Mouse (Mus musculus) heart, postnatal 14 days (tissue): ENCODE results near the gene Ncor2. TPM values are rescaled to one million over a fixed set of nuclear protein-coding genes. Genes with fewer than 3 reads are reported as not detected.

Source experiments
- DNase-seq, 2 experiments: peaks; one replicate each; pipeline ENCODE4 v3.0.0; 2021 to 2022
- intact Hi-C: fragments of 180-260 bp; cut with DNase I; formaldehyde crosslinking; loops from one replicate; pipeline ENCODE4 v1.15.1; 2025
- total RNA-seq, 2 experiments: library from RNA; stranded (reverse); gene quantifications; 2 replicates each; pipeline ENCODE4 v1.2.3; 2021

The Ncor2 gene
- total RNA-seq, 2 experiments from 2014 or later: 89.1 to 98.5 TPM

DNA sequence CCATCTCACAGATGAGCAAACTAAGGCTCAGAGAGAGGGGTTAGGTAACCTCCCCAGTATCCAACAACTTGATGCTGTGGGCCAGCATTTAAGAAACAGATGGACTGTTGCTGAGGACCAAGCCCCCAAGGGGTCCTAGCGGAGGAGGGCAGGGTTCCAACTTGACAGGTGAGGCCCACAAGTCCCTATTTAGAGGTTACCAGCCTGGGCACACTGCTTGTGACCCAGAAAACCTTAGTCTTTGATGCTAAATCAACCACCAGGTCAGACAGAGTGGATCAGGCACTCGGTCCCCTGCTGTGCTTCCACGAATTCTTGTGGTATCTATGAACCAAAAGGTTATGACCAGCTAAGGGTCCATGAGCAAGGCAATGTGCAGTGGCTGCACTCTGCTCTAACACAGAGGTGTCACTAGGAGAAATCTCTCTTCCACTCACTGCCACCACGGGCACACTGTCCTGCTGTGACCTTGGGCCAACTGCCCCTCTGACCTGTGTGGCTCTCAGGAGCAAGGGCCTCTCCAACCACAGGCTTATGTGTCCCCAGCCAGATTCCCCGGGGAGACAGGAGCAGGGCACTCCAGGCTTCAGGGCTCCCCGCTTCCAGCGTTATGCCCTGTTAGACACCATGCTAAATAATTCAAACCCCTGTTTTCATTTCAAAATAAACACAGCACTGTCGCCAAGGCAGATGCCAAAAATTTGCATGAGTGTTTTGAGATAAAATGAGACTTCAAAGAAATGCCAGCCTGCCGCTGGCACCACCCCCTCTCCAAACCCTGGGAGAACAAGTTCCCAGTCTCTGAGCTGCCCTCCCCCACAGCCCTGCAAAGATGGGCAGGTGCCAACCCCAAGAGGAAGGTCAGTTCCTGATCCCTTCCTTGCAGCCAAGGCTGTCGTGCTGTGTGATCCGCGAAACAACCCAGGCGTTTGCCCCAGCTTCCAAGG, 4.0 kb downstream of the Ncor2 start:
- peak; percentile 75 to 81 for DNase-seq
- intact Hi-C loops: loop anchor here (5.0 kb wide), 3 partner anchors 33 to 92 kb away; no protein-coding TSS in a partner anchor

DNA sequence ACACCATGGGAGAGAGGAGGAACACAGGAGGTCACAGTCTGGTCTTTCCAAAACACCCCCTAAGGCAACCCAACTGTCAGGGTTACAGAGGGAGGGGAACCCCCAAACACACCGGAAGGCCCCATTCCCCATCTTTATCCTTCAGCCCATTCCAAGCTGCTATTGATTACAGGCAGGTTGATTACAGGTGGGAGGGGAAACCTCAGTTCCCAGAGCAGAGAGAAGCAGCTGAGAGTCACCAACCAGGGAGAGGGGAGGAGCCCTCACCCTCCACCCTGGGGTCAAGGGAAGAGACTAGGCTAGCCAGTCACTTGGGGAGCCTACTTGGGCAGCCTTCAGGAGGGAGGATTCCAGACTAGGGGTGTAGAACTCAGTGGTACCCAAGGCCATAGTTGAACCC, 5.2 kb downstream of the Ncor2 start:
- intact Hi-C loops: no loop called here

DNA sequence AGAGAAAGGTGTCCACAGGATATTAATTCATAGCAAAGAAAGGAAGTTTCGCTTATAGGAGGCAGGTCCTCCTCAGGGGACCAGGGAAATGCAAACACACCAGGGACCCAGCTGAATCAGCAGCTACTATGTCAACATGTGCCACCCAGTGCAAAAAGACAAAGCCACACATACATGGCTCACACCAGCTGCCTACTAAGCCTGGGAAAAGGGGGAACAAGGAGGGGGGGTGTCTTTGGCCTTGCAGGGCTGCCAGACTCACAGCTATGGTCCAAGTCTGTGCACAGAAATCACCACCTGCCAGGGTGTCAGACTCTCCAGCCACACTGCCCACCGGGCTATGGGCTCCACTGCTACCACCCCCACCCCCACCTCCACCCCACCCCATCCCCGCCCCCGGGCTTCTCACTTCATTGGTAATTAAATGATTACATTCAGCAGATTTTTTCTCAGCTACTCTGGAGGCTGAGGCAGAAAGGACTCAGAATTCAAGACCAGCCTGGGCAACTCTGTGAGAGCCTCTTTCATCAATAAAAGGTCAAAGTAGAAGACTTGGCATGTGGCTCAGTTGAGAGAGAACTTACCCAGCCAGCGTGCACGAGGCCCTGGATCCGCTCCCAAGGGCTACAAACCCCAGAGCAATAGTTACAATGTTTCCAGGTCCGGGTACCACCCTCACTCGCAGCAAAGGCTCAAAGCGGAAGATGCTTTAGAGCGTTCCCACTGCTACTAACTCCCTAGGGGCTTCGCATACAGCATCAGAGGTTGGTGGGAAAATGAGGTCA, 6.0 kb downstream of the Ncor2 start:
- intact Hi-C loops: no loop called here
- no peak for DNase-seq

More for the DNA sequence above, 5.2 kb downstream of the Ncor2 start:
- no peak for DNase-seq

DNA sequence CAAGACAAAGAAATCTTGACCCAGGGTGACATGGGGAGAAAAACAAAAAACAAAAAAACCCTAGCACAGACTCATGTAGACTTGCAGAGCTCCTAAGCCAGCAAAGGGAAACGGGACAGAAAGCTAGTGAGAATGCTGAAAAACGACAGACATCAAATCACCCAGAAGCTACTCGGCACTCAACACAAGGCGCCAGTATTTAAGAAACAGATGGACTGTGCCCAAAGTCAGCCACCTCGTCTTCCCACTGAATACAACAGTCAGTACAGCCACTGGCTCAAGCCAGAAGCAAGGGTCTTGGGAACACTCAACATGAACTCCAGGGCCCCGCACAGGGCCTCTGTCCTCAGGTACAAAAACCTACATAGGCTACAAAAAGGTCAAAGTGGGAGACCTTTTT, 7.8 kb downstream of the Ncor2 start:
- intact Hi-C loops: no loop called here

DNA sequence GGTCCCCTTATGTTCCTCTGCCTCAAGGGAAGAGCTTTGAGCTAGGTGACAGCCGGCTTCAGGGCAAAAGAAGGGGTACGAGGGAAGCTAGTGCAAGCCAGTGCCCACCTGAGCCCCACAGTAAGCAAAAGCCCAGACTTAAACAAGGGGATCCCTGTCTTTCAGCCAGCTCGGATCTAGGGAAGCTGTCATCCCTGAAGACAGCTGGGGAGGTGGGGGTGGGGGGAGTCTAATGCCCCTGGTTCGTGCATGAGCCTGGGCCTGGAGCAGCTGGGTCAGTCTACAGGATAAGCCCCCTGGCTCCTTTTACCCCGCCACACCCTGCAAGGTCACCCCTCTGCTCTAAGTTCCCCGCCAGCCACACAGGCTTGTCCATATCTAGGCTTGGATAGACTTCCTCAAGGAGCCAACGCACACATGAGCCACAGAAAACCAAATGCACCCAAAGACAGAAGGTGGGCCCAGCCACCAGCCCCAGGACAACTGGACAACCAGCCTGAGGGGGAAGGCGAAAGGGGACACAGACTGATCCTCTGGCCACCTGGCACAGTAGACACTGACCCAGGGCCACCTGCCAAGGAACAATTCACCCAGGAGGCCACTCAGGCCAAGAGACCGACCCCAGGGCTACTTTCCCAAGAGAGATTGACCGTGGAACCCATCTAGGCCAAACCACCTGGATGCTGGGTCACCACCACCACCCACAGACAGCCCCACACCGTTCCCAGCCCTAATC, 8.7 kb downstream of the Ncor2 start:
- intact Hi-C loops: no loop called here
- DNase-seq: no peak

More for the DNA sequence above, 7.8 kb downstream of the Ncor2 start:
- no peak for DNase-seq

DNA sequence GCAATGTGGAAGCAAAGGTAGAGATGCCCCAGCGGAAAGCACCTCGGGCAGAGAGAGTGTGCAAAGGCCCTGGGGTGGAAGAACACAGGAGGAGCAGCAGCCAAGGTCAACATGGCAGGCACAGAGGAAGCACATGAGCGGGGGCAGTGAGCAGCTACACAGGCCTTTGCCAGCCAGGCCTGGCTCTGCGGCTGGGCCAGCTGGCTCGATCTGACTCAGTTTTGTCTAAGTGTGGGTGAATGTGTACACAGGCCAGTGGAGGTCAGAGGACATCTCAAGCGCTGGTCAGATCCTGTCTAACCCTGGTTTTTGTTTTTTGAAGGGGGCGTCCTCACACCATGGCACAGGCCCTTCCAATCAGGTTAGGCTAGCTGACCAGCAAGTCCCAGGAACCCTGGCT, 10.9 kb downstream of the Ncor2 start:
- DNase-seq: no peak
- intact Hi-C loops: no loop called here

DNA sequence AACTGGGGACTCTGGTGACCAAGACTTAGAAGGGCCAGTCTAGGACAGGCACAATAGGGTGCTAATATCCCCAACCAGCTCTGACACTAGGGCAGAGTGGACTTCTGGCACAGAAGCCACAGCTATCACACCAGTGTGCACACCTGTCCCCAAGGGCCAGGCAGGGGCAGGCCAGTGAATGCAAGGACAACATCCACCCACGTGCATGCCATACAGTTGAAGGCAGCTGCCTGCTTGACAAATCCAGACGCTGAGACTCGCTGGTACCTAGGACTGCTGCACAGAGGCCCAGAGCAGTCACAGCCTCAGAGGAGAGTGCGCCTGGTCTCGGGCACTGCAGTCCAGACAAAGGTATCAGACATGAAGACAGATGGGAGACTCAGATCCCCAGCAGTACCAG, 11.5 kb downstream of the Ncor2 start:
- no peak for DNase-seq
- intact Hi-C loops: no loop called here

DNA sequence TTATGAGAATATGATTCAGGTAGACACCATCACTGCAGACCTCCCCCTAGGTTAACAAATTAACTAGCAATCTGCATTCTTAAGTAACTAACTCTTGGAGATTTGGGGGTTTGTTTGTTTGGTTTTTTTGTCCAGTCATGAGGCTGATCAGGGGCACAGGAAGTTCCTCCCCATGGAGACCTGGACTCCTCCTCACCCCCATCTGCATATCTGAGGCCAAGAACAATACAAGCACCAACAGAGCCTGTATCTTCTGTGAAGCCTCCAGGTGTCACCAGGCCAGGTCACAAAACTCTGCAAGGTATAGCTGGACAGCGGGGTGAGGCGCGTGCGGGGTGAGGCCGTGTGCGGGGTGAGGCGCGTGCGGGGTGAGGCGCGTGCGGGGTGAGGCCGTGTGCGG, 13.0 kb downstream of the Ncor2 start:
- intact Hi-C loops: no loop called here
- no peak for DNase-seq

DNA sequence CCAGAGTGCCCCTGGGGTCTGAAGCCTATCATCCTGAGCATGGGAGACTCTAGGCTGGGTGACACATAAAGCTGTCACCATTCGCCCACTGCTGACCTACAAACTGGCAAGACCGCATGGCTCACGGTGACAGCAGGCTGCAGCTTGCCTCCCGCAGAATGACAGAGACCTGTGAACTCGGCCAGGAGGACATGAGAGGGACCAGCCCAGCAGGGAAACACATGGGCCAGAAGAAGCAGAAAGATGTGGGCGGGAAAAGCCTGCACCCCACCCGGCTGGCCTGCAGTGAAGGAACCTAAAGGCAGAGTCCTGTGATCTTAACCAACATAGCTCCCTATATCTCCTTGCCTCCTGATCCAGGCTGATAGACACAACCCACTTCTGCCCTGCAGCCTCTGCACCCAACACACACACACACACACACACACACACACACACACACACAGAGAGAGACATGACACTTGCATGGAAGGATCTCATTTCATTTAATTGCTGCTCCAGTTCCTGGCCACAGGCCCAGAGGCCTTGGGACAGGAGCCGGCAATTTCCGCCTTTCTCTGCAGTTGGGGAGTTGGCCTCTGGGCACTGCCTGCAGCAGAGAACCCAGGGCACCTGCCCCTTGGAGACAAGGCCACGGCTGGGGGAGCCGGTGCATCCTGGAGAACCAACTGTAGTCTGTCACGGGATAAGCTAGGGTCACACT, 14.4 kb downstream of the Ncor2 start:
- peak; percentile 77 to 83 for DNase-seq
- intact Hi-C loops: no loop called here

DNA sequence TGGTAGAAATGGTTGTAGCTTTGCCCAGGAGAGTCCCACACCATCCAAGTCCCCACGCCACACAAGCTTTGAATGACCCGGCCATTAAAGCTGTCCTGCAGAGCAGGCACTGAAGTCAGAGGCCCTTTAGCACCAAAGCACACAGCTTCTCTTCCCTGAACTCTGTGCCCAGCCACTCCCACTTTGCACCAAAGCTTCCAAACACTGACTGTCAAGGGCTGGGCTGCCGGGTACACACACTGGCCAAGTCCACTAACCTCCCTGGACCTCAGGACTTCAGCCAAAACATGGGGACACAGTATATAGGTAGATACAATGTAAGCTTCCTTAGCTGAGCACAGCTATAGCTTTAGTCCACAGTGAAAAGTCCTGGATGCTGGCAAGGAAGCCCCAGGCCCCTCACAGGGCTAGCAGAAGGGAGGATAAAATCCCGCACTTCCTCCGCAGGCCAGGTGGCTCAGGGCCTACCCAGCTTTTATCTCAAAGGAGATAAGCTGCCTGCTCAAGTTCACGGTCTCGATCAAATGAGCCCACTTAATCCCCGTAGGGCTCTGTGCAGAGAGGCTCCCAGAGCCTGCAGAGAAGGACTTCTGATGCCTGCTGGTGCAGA, 15.5 kb downstream of the Ncor2 start:
- DNase-seq: no peak
- intact Hi-C loops: no loop called here

DNA sequence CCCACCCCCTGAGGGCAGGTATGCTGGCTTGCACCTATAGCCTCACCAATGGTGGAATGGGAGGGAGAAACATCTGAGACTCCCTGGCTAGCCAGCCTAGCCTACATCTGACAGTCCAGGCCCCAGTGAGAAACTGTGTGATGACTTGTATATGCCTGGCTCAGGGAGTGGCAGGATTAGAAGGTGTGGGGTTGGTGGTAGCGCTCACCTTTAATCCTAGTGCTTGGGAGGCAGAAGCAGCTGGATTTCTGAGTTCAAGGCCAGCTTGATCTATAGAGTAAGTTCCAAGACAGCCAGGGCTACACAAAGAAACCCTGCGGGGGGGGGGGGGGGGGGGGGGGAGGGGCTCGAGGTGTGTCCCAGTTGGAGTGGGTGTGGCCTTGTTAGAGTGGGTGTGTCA, 16.6 kb downstream of the Ncor2 start:
- intact Hi-C loops: no loop called here
- no peak for DNase-seq

DNA sequence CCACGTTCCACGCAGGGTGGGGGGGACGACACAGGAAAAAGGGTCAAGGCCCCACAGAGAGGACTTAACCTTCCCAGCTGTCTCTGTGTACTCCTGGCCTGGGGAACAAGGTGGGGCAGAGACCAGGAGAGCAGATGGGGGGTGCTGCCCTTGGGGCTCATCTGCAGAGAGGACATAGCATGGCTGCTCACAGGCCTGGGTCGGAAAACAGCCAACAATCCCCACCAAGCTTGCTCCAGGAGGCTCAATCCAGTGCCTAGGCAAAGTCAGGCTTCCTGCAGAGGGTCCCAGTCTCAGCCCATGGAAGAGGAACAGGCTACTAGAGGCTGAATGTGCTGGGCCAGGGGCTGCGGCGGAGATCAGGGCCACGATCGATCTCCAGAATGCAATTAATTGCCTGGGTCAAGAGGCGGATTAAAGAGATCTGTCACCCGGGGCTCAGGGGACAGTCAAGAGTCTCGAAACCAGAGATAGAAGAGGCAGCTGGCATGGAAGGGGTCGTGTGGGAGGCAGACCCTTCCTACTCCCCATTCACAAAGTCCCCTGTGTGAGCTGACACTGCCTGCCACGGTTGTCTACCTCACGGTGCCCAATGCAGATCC, 19.1 kb downstream of the Ncor2 start:
- intact Hi-C loops: no loop called here

DNA sequence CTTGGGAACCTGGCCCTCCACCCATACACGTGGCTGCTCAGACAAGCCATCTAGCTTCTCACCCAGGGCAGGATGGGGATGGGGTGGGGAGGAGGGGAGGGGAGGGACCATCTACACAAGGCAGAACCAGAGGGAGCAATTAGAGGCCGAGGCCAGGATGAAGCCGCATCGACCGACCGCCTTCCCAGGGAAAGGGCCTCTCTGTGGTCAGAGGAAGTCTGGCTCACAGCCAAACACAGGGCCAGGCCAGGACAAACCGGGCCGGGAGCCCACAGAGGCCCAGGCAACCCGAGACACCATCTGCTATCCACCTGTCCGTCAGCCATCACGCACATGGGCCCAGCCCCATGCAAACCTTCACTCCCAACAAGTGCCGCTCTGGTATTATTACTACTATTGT, 19.7 kb downstream of the Ncor2 start:
- intact Hi-C loops: no loop called here
- peak; percentile 85 to 92 for DNase-seq

More for the DNA sequence above, 19.1 kb downstream of the Ncor2 start:
- DNase-seq: no peak

DNA sequence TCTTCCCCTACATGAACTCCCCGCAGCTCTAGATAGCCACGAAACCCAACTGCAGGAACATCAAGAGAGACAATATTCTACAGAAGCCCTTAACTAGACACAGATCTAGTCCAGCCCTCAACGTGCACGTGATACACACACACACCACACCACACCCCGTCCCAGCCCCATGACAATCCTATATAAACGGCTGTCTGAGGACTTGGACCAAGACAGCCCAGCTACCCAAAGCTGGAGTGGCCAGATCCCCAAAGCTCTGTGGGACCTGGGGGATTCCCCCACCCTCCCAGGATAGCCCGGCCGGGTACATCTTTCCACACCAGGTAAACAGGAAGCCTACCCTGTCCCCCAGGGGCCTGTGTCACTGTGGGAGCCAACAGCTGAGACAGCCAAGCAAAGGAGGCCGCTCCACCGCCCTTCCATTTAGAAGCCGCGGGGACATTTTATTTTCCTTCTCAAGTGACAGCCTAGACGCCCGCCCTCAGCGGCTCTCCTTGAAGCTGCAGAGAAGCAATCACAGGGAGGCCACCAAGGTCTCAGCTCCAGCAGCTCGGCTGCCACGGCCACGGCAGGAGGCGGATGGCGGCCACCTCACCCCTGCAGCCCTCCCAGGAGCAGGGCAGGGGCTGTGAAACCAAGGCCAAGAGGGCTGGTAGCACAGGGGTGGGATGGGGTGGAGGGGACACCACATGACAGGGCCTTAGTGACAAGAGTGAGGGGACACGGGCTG, 20.6 kb downstream of the Ncor2 start:
- peak; percentile 58 to 63 for DNase-seq
- intact Hi-C loops: no loop called here

DNA sequence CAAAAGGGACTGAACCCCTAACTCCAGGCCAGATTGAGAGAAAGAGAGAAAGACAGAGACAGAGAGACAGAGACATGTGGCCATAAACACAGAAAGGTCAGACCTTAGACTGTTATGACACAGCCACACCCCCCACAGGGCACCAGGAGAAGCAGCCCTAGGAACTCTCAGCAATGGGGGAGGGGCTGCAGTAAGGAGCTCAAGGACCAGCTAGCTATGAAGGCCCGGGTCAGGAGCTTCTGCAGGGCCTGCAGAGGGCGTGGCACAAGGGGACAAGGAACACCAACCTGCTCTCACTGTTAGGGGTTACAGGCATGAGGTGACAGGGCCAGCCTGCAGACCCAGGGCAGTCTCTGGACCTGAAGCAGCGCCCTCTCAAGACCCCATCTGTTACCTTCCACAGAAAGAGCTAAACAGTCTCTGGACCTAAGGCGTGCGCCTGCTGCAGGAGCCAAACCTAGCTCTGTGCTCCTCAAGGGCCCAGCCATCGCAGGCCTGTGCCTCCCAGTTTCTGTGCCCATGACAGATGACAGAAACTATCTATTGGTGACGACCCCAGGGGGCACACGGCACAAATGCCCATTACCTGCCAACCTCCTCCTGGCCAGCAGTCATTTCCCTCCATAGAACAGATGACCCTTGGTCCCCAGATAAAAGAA, 21.5 kb downstream of the Ncor2 start:
- intact Hi-C loops: no loop called here
- DNase-seq: no peak

DNA sequence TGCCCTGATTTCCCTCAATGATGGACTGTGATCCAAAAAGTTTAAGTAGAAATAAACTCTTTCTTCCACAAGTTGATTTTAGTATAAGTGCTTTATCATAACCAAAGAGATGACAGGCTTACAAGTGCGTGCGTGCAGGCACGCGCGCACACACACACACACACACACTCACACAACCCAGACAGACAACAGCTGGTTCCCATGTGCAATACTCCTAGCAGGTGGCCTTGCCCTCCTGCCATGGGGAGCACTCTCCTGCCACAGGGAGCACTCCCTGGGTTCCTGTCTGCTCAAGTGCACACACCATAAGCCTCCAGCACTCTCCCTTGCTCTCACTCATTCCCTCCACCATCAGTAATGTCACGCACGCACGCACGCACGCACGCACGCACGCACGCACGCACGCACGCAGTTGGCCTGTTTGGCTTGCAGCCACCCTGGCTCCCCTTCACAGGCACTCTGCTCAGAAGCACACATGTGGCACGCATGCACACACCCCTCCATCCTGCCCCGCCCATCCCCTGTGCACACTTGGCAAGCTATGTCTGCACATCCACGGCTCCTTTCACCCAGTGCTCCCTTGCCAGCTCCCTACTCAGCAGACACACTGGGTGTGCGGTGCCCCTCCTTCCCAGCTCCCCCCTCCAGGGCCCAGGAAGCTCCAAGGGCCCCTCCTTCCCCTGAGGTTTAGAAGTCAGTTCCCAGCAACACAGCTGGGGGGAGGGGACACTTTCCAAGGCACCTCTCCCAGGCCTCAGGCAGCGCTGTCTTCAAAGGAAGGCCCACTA, 22.4 kb downstream of the Ncor2 start:
- DNase-seq: no peak

DNA sequence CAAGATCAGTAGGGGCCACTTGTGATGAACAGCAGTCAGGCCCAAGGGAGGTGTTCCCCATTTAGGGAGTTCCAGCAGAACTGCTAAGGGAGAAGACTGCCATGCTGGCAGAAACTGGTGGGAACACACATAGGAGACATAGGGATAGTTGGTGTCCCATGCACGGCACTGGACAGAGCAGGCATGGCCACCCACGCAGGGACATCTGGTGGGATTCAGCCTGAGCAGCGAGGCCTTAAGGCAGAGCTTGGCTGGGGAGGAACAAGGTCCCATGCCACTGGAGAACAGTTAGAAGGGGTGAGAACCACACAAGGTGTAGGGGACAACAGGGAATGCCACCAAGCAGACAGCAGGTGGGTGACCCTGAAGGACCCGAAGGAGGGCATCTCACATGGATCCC, 23.6 kb downstream of the Ncor2 start:
- intact Hi-C loops: no loop called here
- DNase-seq: no peak

More for the DNA sequence above, 22.4 kb downstream of the Ncor2 start:
- intact Hi-C loops: no loop called here
